Mouse (Mus musculus) spleen, adult 2 months (tissue): ENCODE results near the gene Hist1h2bh. TPM values are rescaled to one million over a fixed set of nuclear protein-coding genes. Genes with fewer than 3 reads are reported as not detected.
"Not testable (repeated sequence)": the region's sequence is repeated elsewhere in the genome, so short reads cannot be mapped to it uniquely, and the experiment has no call there.

Source experiments
- DNase-seq, 2 experiments: peaks; one replicate each; pipeline versions ENCODE4 v3.0.0 to v3.0.0-alpha.2; 2012 to 2021; ENCODE audit warnings: low spot score in 2 of 2, low read depth in 1 of 2
- H3K27ac ChIP-seq: fragments of 200-500 bp; 2 replicates; pipeline ENCODE4 v1.5.1; 2012; ENCODE audit warnings: low read length, inconsistent platforms; ENCODE audit not compliant: insufficient read depth
- H3K27me3 ChIP-seq: fragments of 200-500 bp; 2 replicates; pipeline ENCODE4 v1.6.1; 2012; ENCODE audit warnings: mild to moderate bottlenecking, moderate library complexity, low read length, inconsistent platforms; ENCODE audit not compliant: control insufficient read depth, insufficient read depth
- H3K36me3 ChIP-seq: fragments of 200-500 bp; 2 replicates; pipeline ENCODE4 v1.6.1; 2012; ENCODE audit warnings: mild to moderate bottlenecking, low read length, inconsistent platforms; ENCODE audit not compliant: control insufficient read depth, insufficient read depth
- H3K4me1 ChIP-seq: fragments of 200-500 bp; 2 replicates; pipeline ENCODE4 v1.6.1; 2011; ENCODE audit warnings: inconsistent platforms; ENCODE audit not compliant: control insufficient read depth, insufficient read depth, insufficient read length
- H3K4me3 ChIP-seq: fragments of 200-500 bp; 2 replicates; pipeline ENCODE4 v1.5.1; 2011; ENCODE audit warnings: mild to moderate bottlenecking, inconsistent platforms; ENCODE audit not compliant: insufficient read depth, insufficient read length; ENCODE audit errors: extremely low read depth
- CTCF ChIP-seq: fragments of 200-500 bp; IDR thresholded peaks from 2 replicates; pipeline ENCODE4 v1.5.1; 2011; ENCODE audit warnings: mild to moderate bottlenecking, inconsistent platforms; ENCODE audit not compliant: insufficient read depth, insufficient read length, insufficient replicate concordance; ENCODE audit errors: extremely low read depth
- POLR2A ChIP-seq: fragments of 200-500 bp; IDR thresholded peaks from 2 replicates; pipeline ENCODE4 v1.6.1; 2011; ENCODE audit warnings: low read depth, low read length, inconsistent platforms
- WGBS: fragments of 180-500 bp; shearing (Covaris S2); methylation state at CpG from one replicate; pipeline ENCODE4 v1.1.7; 2018; 5-methylcytosine and 5-hydroxymethylcytosine counted together
- polyA plus RNA-seq: library from polyadenylated mRNA; depleted of rRNA; stranded (reverse); fragments of >200 nt; gene quantifications from 2 replicates; pipeline ENCODE4 v1.2.3, GENCODE M21; 2012

The Hist1h2bh gene
- polyA plus RNA-seq, 1 experiment, result 4.9 TPM

DNA sequence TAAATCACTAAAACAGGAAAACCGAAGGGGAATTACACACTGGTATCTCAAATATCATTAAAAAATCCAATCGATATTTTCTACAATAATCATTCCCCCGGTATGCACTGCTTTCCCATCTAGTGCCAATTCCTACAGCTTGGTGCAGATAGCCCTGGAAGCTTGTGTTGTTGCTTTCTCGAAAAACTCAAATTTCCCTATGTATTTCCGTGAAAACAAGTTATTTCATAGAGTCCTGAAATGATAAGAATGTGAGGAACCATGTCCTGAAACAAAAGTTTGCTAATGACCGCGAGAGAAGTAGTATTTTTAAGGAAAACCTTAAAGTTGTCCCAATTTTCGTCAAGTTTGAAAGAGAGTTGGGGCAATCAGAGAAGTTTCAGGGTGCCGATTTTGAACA, 11.2 kb upstream of the Hist1h2bh start:
- H3K4me3 ChIP-seq, result peak overlapping the region; percentile 62; the same call in 1 of the 2 replicates
- TF ChIP-seq POLR2A (no peak), CTCF (no peak)
- WGBS, result 27% methylated on average over 9 of the region's 9 CpGs

DNA sequence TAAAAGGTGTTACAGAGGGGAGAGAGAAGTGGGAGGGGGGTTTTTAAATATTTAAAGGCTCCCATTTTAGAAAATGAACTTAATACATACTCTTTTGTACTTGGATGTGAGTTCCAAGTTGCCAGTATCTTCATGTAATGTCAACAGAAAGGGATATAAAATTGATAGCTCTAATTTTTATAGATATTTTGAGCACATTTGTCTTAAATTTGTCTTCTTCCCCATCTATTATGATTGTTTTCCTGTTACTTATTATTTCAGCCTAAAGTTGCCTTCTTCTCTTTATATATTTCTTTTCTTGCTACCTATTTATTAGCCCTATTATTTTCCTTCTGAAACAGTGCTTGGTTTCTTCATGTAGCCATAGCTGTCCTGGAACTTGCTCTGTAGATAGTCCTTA, 9.8 kb upstream of the Hist1h2bh start, which contains the start of gene Hist1h1d:
Gene Hist1h1d, plus strand, starts transcription at position 301 of the 400 bp plus-strand sequence.
- Histone ChIP-seq H3K27me3 (no peaks in the 10 kb centered on the region), H3K27ac (no peak within 1 kb of the TSS), H3K4me1 (peaks cover 4% of the 10 kb centered on the region), H3K36me3 (no peaks in the 10 kb centered on the region), H3K4me3 (no peak within 1 kb of the TSS)
- no peak for TF ChIP-seq CTCF
- TF ChIP-seq POLR2A, result no peak
- DNase-seq, result no peak

More for the DNA sequence above, 11.2 kb upstream of the Hist1h2bh start:
- no peaks in the 10 kb centered on the region for H3K27me3 ChIP-seq
- H3K4me1 ChIP-seq, result peaks cover 4% of the 10 kb centered on the region
- no peaks in the 10 kb centered on the region for H3K36me3 ChIP-seq
- no peak for DNase-seq
- H3K27ac ChIP-seq, result peak overlapping the region; percentile 81; the same call in 1 of the 2 replicates

GRCm38 (mm10) chr13:23551931-23552914, 9.0 kb upstream of the Hist1h2bh start:
- no peak for TF ChIP-seq POLR2A
- no peak for TF ChIP-seq CTCF
- Histone ChIP-seq H3K27me3 (no peaks in the 10 kb centered on the region), H3K27ac (peak overlapping the region; percentile 84; the same call in 1 of the 2 replicates), H3K36me3 (no peaks in the 10 kb centered on the region), H3K4me1 (peaks cover 4% of the 10 kb centered on the region), H3K4me3 (no peak overlapping the region)
- no peak for DNase-seq
- 45% methylated on average over 8 of the region's 8 CpGs for WGBS

DNA sequence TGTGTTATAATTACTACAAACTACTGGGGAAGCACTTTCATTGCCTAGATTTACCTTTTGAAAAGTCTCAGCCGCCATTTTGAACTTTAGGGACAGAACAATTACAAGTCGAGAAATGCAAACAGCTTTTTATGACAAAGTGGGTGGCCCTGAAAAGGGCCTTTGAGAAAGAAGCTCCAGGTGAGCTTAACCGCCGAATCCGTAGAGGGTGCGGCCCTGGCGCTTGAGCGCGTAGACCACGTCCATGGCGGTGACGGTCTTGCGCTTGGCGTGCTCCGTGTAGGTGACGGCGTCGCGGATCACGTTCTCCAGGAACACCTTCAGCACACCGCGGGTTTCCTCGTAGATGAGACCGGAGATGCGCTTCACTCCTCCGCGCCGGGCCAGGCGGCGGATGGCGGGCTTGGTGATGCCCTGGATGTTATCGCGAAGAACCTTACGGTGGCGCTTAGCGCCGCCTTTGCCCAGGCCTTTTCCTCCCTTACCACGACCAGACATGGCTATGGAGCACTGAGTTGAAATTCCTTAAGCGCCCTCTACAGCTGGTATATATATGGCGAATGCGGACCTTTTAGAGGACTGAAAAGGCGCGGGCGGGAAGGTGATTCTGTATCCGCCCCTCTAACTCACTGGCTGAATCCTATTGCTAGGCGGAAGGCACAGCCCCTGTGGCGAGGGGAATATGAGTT, 8.1 kb upstream of the Hist1h2bh start, which contains the start of gene Hist1h4f:
Gene Hist1h4f, minus strand, starts transcription at position 503 of the 689 bp plus-strand sequence.
- H3K36me3 ChIP-seq, H3K27me3 ChIP-seq, H3K4me1 ChIP-seq: not testable (repeated sequence)
- Histone ChIP-seq H3K4me3 (peak within 1 kb of the TSS; percentile 49), H3K27ac (peak within 1 kb of the TSS; percentile 84)
- TF ChIP-seq CTCF (0 out of 2 replicates have a peak, but pooled peaks have one; percentile 5), POLR2A (peak; percentile 54)
- peak; percentile 61 to 74 for DNase-seq
- under 1% methylated on average over 47 of the region's 47 CpGs for WGBS

DNA sequence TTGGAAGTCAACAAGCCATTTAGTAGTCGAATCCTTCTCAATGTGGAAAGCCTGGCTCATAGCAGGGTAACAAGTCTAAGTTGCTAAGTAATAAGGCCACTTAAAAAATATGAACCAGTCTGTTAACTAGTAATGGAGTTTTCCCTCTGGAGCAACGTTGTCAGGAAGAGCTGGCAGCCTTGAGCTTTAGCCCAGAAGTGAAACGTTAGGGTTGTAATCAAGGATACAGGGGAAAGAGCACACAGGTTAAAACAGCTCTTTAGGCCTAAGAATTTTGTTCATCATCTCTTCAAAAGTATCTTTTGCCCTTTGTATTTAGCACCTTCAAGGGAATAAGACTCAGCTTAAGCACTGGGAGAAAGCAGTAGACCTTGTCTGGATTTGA, 7.6 kb upstream of the Hist1h2bh start:
- peaks cover 4% of the 10 kb centered on the region for H3K4me1 ChIP-seq
- H3K4me3 ChIP-seq, result peak overlapping the region; percentile 49; the same call in 1 of the 2 replicates
- TF ChIP-seq CTCF, result no peak
- no peak for TF ChIP-seq POLR2A
- peak overlapping the region; percentile 22; the same call in 1 of the 2 replicates for H3K27ac ChIP-seq
- H3K36me3 ChIP-seq, result no peaks in the 10 kb centered on the region
- no peaks in the 10 kb centered on the region for H3K27me3 ChIP-seq
- 9% methylated on average over 3 of the region's 3 CpGs for WGBS
- no peak for DNase-seq

DNA sequence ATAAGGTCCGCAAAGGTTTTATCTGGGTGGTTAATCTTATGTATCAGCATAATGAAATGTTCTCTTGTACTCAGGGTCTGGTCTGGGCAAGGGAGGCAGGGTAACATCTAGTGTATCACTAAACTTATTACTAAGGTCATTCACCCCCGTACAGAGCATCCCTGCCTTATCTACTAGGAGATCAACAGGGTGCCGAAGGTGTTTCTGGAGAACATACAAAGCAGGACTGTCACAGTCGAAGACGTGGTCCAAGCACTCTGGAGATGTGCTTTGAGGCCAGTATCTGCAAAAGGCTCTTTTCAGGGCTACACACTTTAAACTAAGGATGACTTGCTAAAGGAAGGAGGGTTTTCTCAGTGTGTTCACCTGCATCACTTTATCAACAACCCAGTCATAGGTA, 3.5 kb upstream of the Hist1h2bh start:
- Histone ChIP-seq H3K27me3 (no peaks in the 10 kb centered on the region), H3K4me3 (no peak overlapping the region), H3K27ac (no peak overlapping the region), H3K36me3 (no peaks in the 10 kb centered on the region), H3K4me1 (peaks cover 4% of the 10 kb centered on the region)
- no peak for TF ChIP-seq CTCF
- no peak for TF ChIP-seq POLR2A
- no peak for DNase-seq
- 89% methylated on average over 5 of the region's 5 CpGs for WGBS

- H3K27me3 ChIP-seq, H3K4me1 ChIP-seq, DNase-seq, H3K36me3 ChIP-seq: not testable (repeated sequence)
- Histone ChIP-seq H3K27ac (peak overlapping the region; percentile 88), H3K4me3 (peak overlapping the region; percentile 52)
- WGBS, result 0% methylated on average over 12 of the region's 14 CpGs
These were observed 1.6 kb upstream of the Hist1h2bh start for GRCm38 (mm10) chr13:23544787-23545120.
